Mouse (Mus musculus) left cerebral cortex, adult 2 months (tissue): ENCODE data around the gene Prf1. TPM values are rescaled to one million over a fixed set of nuclear protein-coding genes. Genes with fewer than 3 reads are reported as not detected.

ENCODE experiments used
- DNase-seq, 2 experiments: peaks; one replicate each; pipeline ENCODE4 v3.0.0; 2021 to 2022; ENCODE audit warnings: low spot score in 2 of 2, mixed read lengths in 1 of 2; ENCODE audit errors: extremely low spot score in 1 of 2
- H3K27ac ChIP-seq: fragments of 200-600 bp; 2 replicates; pipeline ENCODE4 v1.8.1; 2022
- H3K4me3 ChIP-seq: fragments of 200-600 bp; 2 replicates; pipeline ENCODE4 v1.8.1; 2022
- CTCF ChIP-seq: fragments of 200-600 bp; IDR thresholded peaks from 2 replicates; pipeline ENCODE4 v1.8.1; 2022; ENCODE audit warnings: antibody characterized with exemption, mild to moderate bottlenecking, moderate library complexity
- intact Hi-C: fragments of 180-260 bp; cut with DNase I; formaldehyde crosslinking; loops from one replicate; pipeline ENCODE4 v1.15.1; 2025
- long read RNA-seq, 2 experiments: library from polyadenylated mRNA; stranded (forward); transcript quantifications; one replicate each; pipeline ENCODE4 v2.0.0; 2021; ENCODE audit warnings: borderline mapping rate in 2 of 2
- total RNA-seq, 2 experiments: library from RNA; stranded (reverse); gene quantifications; 2 replicates each; pipeline ENCODE4 v1.2.3; 2021

Prf1 gene
- total RNA-seq, result not detected
- long read RNA-seq, experiment 1, result 0 reads
- long read RNA-seq, experiment 2, result 0 reads

GRCm38 (mm10) chr10:61297477-61297876, at the start of gene Prf1:
Gene Prf1, plus strand, starts transcription at chr10:61297833.
- DNase-seq, result no peak
- no peak for TF ChIP-seq CTCF
- intact Hi-C loops, result no loop called here
- Histone ChIP-seq H3K27ac (no peak within 1 kb of the TSS), H3K4me3 (no peak within 1 kb of the TSS)

DNA sequence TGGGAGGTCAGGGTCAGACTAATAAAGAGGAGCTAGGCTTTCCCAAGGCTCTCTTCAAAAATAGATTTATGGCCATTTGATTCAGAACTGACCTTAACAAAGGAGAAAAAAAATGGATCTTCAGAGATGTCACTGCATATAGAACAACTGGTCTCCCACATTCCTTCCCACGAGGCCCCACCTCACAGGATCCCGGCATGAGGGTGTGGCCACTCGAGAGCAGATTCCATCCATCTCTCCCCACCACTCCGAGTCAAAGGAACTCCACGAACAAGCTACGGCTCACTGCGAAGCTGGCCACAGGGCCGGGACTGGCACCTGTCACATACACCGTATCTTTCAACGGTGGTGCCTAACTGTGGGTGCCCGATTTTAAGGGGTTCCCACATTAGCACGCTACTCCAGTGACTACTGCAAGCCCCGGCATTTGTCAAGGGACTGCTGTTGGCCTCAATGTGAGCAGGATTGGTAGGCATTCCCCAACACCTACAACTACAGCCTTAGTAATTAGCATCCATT, 49.0 kb upstream of the Prf1 start:
- no peak for TF ChIP-seq CTCF
- Histone ChIP-seq H3K27ac (no peak overlapping the region), H3K4me3 (no peak overlapping the region)
- no peak for DNase-seq
- intact Hi-C loops, result no loop called here

DNA sequence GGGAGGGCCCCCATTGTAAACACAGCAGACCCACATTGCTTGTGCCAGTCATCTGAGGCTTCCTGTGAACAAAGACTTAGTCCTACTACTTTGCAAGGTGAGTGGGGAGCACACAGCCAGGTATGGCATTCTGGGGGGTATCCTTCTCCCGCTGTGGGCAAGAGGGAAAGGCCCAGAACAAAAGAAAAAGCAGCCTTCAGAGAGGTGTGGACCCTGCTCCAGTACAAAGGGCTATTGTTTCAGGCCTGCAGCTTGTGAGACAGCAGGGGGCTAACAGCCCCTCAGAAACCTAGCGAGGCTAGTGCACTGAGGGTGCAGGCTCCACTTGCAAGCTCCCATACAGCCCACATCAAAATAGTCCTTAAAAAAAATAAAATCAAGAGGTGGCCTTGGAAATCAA, 47.7 kb upstream of the Prf1 start:
- intact Hi-C loops, result no loop called here
- Histone ChIP-seq H3K4me3 (no peak overlapping the region), H3K27ac (no peak overlapping the region)
- DNase-seq, result no peak
- no peak for TF ChIP-seq CTCF

DNA sequence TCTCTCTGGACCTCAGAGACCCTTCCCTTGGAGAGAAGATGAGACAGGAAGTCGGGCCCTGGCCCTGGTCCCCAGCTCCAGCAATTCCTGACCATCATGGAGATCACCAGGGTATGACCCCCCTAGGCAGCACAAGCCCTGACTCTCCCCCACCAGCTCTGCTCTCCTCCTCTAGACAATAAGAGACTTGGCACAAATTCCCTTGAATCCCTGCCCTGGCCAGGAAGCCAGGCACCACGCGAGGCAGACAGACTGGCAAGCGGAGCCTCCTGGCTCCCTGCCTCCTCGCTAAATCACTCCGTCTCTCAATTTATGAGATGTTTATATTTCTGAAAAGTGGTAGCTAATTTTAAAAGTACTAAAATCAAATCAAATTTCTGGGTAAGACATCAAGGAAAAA, 42.9 kb upstream of the Prf1 start:
- no peak overlapping the region for H3K27ac ChIP-seq
- H3K4me3 ChIP-seq, result no peak overlapping the region
- no peak for TF ChIP-seq CTCF
- intact Hi-C loops, result no loop called here
- peak in 1 of 2 experiments; percentile 30 for DNase-seq

GRCm38 (mm10) chr10:61255190-61255589, 42.4 kb upstream of the Prf1 start:
- no peak for TF ChIP-seq CTCF
- no peak overlapping the region for H3K27ac ChIP-seq
- no peak overlapping the region for H3K4me3 ChIP-seq
- intact Hi-C loops, result no loop called here
- no peak for DNase-seq

- no peak overlapping the region for H3K4me3 ChIP-seq
- no peak overlapping the region for H3K27ac ChIP-seq
- intact Hi-C loops, result no loop called here
- no peak for DNase-seq
- no peak for TF ChIP-seq CTCF
Observed at GRCm38 (mm10) chr10:61256665-61257064, 41.0 kb upstream of the Prf1 start.

- no peak overlapping the region for H3K4me3 ChIP-seq
- TF ChIP-seq CTCF, result no peak
- H3K27ac ChIP-seq, result no peak overlapping the region
- intact Hi-C loops, result no loop called here
- peak; percentile 33 to 49 for DNase-seq
Observed at GRCm38 (mm10) chr10:61258131-61258530, 39.5 kb upstream of the Prf1 start.

- no peak overlapping the region for H3K4me3 ChIP-seq
- H3K27ac ChIP-seq, result no peak overlapping the region
- no peak for TF ChIP-seq CTCF
- DNase-seq, result no peak
- intact Hi-C loops, result no loop called here
Observed at GRCm38 (mm10) chr10:61261229-61262156, 36.1 kb upstream of the Prf1 start.

DNA sequence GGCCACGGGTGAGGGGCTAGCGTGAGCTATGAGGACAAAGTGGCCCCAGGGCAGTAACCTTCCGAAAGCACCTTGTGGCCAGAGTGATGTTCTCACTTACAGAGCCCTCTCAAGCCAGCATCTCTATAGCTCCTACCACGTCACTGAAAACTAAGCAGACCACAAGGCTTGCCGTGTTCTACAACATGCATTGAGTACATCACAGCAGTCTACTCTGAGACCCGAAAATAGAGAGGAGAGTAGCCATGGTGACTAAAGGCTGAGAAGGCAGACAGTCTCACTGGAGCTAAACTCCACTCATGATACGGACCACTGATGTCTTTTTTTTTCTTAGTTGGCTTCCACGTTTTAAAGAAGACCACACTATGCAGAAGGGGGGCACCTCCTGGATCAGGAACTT, 34.0 kb upstream of the Prf1 start:
- no peak for DNase-seq
- TF ChIP-seq CTCF, result no peak
- no peak overlapping the region for H3K27ac ChIP-seq
- intact Hi-C loops, result no loop called here
- no peak overlapping the region for H3K4me3 ChIP-seq

- no peak for TF ChIP-seq CTCF
- Histone ChIP-seq H3K27ac (no peak overlapping the region), H3K4me3 (no peak overlapping the region)
- no peak for DNase-seq
- intact Hi-C loops, result no loop called here
Observed at GRCm38 (mm10) chr10:61267378-61267777, 30.3 kb upstream of the Prf1 start.

- DNase-seq, result no peak
- Histone ChIP-seq H3K4me3 (no peak overlapping the region), H3K27ac (no peak overlapping the region)
- intact Hi-C loops, result loop anchor here (5.0 kb wide), 1 partner anchor 60 kb away; no protein-coding TSS in a partner anchor
- no peak for TF ChIP-seq CTCF
Observed at GRCm38 (mm10) chr10:61272089-61272626, 25.5 kb upstream of the Prf1 start.

GRCm38 (mm10) chr10:61272631-61273030, 25.0 kb upstream of the Prf1 start:
- TF ChIP-seq CTCF, result no peak
- intact Hi-C loops, result loop anchor here (5.0 kb wide), 1 partner anchor 60 kb away; no protein-coding TSS in a partner anchor
- Histone ChIP-seq H3K4me3 (peak overlapping the region; percentile 40), H3K27ac (no peak overlapping the region)
- no peak for DNase-seq
